13 mouse cellular contexts compared by ENCODE assay signal in the genomic region with DNA sequence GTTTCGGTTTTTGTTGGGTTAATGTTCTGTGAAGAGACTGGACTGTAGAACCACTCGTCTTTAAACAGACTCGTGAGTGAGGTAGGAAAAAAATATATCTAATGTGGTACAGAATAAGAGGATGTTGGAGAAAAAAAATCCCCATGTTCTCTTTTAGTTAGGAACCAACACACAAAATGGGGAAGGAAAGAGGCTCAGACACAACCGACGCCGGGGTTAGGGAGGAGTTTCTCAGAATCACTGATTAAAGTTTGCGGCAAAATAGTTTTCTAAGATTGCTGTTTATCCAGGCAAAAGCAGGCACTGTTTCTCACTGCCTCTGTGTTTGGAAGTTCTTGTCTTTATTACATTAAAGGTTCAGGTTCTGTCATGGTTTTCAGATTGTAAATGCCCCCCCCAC.
"Had no signal": no experiment of that assay in that cellular context is flagged by ENCODE, and none has a peak within 500 bp of the region (broad histone marks: within the 10 kb centered on the region; RNA-seq: fewer than 3 reads in every experiment).

No protein-coding gene starts in this region.

- H3K4me3 ChIP-seq: layer of hippocampus, adult 2 months; lung, embryonic 15.5 days; midbrain, embryonic 10.5 days; neural tube, embryonic 12.5 days had no signal

- H3K27me3 ChIP-seq: lung, embryonic 15.5 days; neural tube, embryonic 12.5 days had no signal

- H3K36me3 ChIP-seq: lung, embryonic 15.5 days; midbrain, embryonic 10.5 days; neural tube, embryonic 12.5 days had no signal

- H3K27ac ChIP-seq: layer of hippocampus, adult 2 months; lung, embryonic 15.5 days; midbrain, embryonic 10.5 days; neural tube, embryonic 12.5 days had no signal

- H3K9ac ChIP-seq: lung, embryonic 15.5 days; neural tube, embryonic 12.5 days had no signal

- H3K4me2 ChIP-seq: liver, embryonic 11.5 days; lung, embryonic 15.5 days; neural tube, embryonic 12.5 days had no signal

- H3K9me3 ChIP-seq: lung, embryonic 15.5 days; neural tube, embryonic 12.5 days had no signal

- DNase-seq: kidney, adult 18-20 months; kidney, postnatal 10 days; kidney, postnatal 4 days; left cerebral cortex, postnatal 4 days; lung, postnatal 14 days; midbrain, embryonic 14.5 days; right cerebral cortex, postnatal 14 days; thymus, postnatal 4 days had no signal

- H3K4me1 ChIP-seq: neural tube, embryonic 12.5 days had no signal
